In genomic region chr8:70204757-70205156, GRCm38 (mm10) we compare ENCODE assay signal across 19 mouse cellular contexts. TPM values are rescaled to one million over a fixed set of nuclear protein-coding genes. Genes with fewer than 3 reads are reported as not detected.
DNase-seq lines count a peak whose midpoint lies in the region; ATAC-seq and TF ChIP-seq lines count a peak whose summit lies in the region.
"Had no signal": no experiment of that assay in that cellular context is flagged by ENCODE, and none has a peak within 500 bp of the region (broad histone marks: within the 10 kb centered on the region; RNA-seq: fewer than 3 reads in every experiment).

No protein-coding gene starts in this region.

- TF ChIP-seq CTCF in heart, adult 2 months (IDR thresholded peaks at IDR 0.05) = no peak
- TF ChIP-seq CTCF in heart, postnatal 0 days (IDR thresholded peaks at IDR 0.05; ENCODE audit: low read depth) = no peak
- TF ChIP-seq CTCF in lung, postnatal 0 days (IDR thresholded peaks at IDR 0.05) = no peak

- ATAC-seq in heart, embryonic 13.5 days (ENCODE audit: extremely low read depth, insufficient number of reproducible peaks, low FRiP score, low TSS enrichment) = no peak
- ATAC-seq in heart, postnatal 0 days (ENCODE audit: insufficient read depth, low read depth) = peak; percentile 68
- ATAC-seq in lung, postnatal 0 days = no peak
- ATAC-seq: forebrain, embryonic 13.5 days; forebrain, postnatal 0 days; hindbrain, postnatal 0 days had no signal

- no peak for TF ChIP-seq POLR2A in heart, adult 2 months (IDR thresholded peaks at IDR 0.05; ENCODE audit: insufficient read depth, low read depth, low read length)

- peak overlapping the region; percentile 64 for H3K27ac ChIP-seq in heart, adult 2 months
- peak overlapping the region; percentile 90 for H3K27ac ChIP-seq in heart, embryonic 13.5 days (replicated peaks)
- peak overlapping the region; percentile 89 for H3K27ac ChIP-seq in heart, postnatal 0 days (ENCODE audit: low read depth)
- 0 out of 2 replicates have a peak overlapping the region, but pooled peaks have one; percentile 9 for H3K27ac ChIP-seq in lung, postnatal 0 days (ENCODE audit: low read length)
- H3K27ac ChIP-seq: embryonic facial prominence, embryonic 10.5 days; forebrain, embryonic 13.5 days; hindbrain, embryonic 13.5 days; hindbrain, postnatal 0 days had no signal

- H3K9me3 ChIP-seq in heart, embryonic 13.5 days = no peaks in the 10 kb centered on the region
- no peaks in the 10 kb centered on the region for H3K9me3 ChIP-seq in heart, postnatal 0 days (replicated peaks; ENCODE audit: control insufficient read depth, low read length)
- H3K9me3 ChIP-seq in lung, postnatal 0 days (ENCODE audit: low read length) = no peaks in the 10 kb centered on the region
- H3K9me3 ChIP-seq: embryonic facial prominence, embryonic 10.5 days; forebrain, embryonic 13.5 days; hindbrain, embryonic 13.5 days had no signal

- H3K27me3 ChIP-seq in heart, adult 2 months (ENCODE audit: control insufficient read depth, insufficient read depth, low read length) = no peaks in the 10 kb centered on the region
- H3K27me3 ChIP-seq in heart, embryonic 13.5 days (replicated peaks) = no peaks in the 10 kb centered on the region
- no peaks in the 10 kb centered on the region for H3K27me3 ChIP-seq in heart, postnatal 0 days (ENCODE audit: control insufficient read depth, insufficient read depth, low read length)
- no peaks in the 10 kb centered on the region for H3K27me3 ChIP-seq in lung, postnatal 0 days (replicated peaks; ENCODE audit: insufficient read depth, low read length)

- H3K36me3 ChIP-seq in heart, adult 2 months (ENCODE audit: control insufficient read depth, insufficient read depth, low read length) = no peaks in the 10 kb centered on the region
- H3K36me3 ChIP-seq in heart, embryonic 13.5 days = no peaks in the 10 kb centered on the region
- no peaks in the 10 kb centered on the region for H3K36me3 ChIP-seq in heart, postnatal 0 days (replicated peaks; ENCODE audit: control insufficient read depth, insufficient read depth, low read length)
- H3K36me3 ChIP-seq in lung, postnatal 0 days (ENCODE audit: insufficient read depth, low read length) = no peaks in the 10 kb centered on the region
- H3K36me3 ChIP-seq: embryonic facial prominence, embryonic 10.5 days; hindbrain, embryonic 13.5 days had no signal

- no peak for TF ChIP-seq EP300 in heart, adult 2 months (IDR thresholded peaks at IDR 0.05; ENCODE audit: insufficient read depth, low read depth, low read length)
- 0 out of 2 replicates have a peak, but pooled peaks have one; percentile 42 for TF ChIP-seq EP300 in heart, postnatal 0 days (IDR thresholded peaks at IDR 0.05; ENCODE audit: low read depth)
- no peak for TF ChIP-seq EP300 in lung, postnatal 0 days (IDR thresholded peaks at IDR 0.05)

- intact Hi-C loops in heart, adult 2 months (cut with DNase I) = no loop called here

- H3K4me3 ChIP-seq in heart, adult 2 months = no peak overlapping the region
- H3K4me3 ChIP-seq in heart, embryonic 13.5 days = no peak overlapping the region
- H3K4me3 ChIP-seq in heart, postnatal 0 days (ENCODE audit: low read depth, low read length) = no peak overlapping the region
- H3K4me3 ChIP-seq in lung, postnatal 0 days (ENCODE audit: low read depth, low read length) = no peak overlapping the region
- H3K4me3 ChIP-seq: embryonic facial prominence, embryonic 10.5 days; forebrain, embryonic 13.5 days; hindbrain, embryonic 13.5 days had no signal

- H3K79me2 ChIP-seq in heart, adult 2 months (replicated peaks; ENCODE audit: control insufficient read depth, insufficient read depth, low read length) = no peaks in the 10 kb centered on the region; the same call in 1 of the 2 replicates

- DNase-seq in heart, adult 2 months = no peak
- no peak for DNase-seq in heart, postnatal 4 days
- DNase-seq in heart, adult 9 months (ENCODE audit: low spot score in 2 of 2) = no peak
- peak; percentile 84 for DNase-seq in heart, postnatal 0 days (ENCODE audit: low spot score)
- DNase-seq in heart, adult 18-20 months = no peak
- DNase-seq in lung, postnatal 0 days (ENCODE audit: low spot score) = peak; percentile 35
- DNase-seq in lung, postnatal 25 days (ENCODE audit: low spot score) = no peak
- DNase-seq: adrenal gland, postnatal 14 days; cerebellum, adult 2 months; cerebellum, postnatal 10 days; forebrain, postnatal 0 days; gastrocnemius, postnatal 36 days; kidney, adult 11 months; kidney, adult 9 months had no signal

- no peak overlapping the region for H3K9ac ChIP-seq in heart, adult 2 months (ENCODE audit: low read depth, low read length)
- H3K9ac ChIP-seq in heart, embryonic 13.5 days = peak overlapping the region; percentile 33; the same call in 1 of the 2 replicates
- H3K9ac ChIP-seq in heart, postnatal 0 days (replicated peaks; ENCODE audit: low read depth, low read length) = peak overlapping the region; percentile 37; the same call in 1 of the 2 replicates
- no peak overlapping the region for H3K9ac ChIP-seq in lung, postnatal 0 days (replicated peaks; ENCODE audit: low read depth)
- H3K9ac ChIP-seq: forebrain, embryonic 13.5 days; forebrain, postnatal 0 days; hindbrain, embryonic 13.5 days had no signal

- H3K4me2 ChIP-seq in heart, embryonic 13.5 days = no peak overlapping the region
- no peak overlapping the region for H3K4me2 ChIP-seq in heart, postnatal 0 days (ENCODE audit: low read depth, low read length)
- H3K4me2 ChIP-seq in lung, postnatal 0 days (replicated peaks; ENCODE audit: low read depth, low read length) = no peak overlapping the region
- H3K4me2 ChIP-seq: forebrain, embryonic 13.5 days; hindbrain, embryonic 13.5 days had no signal

- peaks cover 13% of the 10 kb centered on the region for H3K4me1 ChIP-seq in heart, adult 2 months (ENCODE audit: control insufficient read depth, insufficient read depth, low read length)
- peaks cover 34% of the 10 kb centered on the region for H3K4me1 ChIP-seq in heart, embryonic 13.5 days
- H3K4me1 ChIP-seq in heart, postnatal 0 days (ENCODE audit: control insufficient read depth, insufficient read depth) = peaks cover 20% of the 10 kb centered on the region; the same call in 1 of the 2 replicates
- 0 out of 2 replicates have a peak, but pooled peaks cover 5% of the 10 kb centered on the region for H3K4me1 ChIP-seq in lung, postnatal 0 days (ENCODE audit: insufficient read depth, low read depth, low read length)

- whole genome bisulfite sequencing in heart, adult 2 months = 41% methylated on average over 1 of the region's 1 CpGs
- whole genome bisulfite sequencing in heart, embryonic 13.5 days = 40% methylated on average over 1 of the region's 1 CpGs
- 26% methylated on average over 1 of the region's 1 CpGs for WGBS in heart, postnatal 0 days
- WGBS in lung, postnatal 0 days = 44% methylated on average over 1 of the region's 1 CpGs

RNA-seq across cellular contexts. Expression of gene Slc25a42, which starts 7.3 kb away (rescaled TPM):
- 10 to 100 TPM; 49.6 to 51.6 TPM for total RNA-seq in heart, adult 2 months (2021)
- 111 and 128 TPM in 2 replicates for polyA plus RNA-seq in heart, adult 2 months (2012; rRNA removed)
- total RNA-seq in heart, postnatal 4 days (2021) = 10 to 100 TPM; 25.9 to 28.0 TPM
- polyA plus RNA-seq in heart, embryonic 13.5 days (2015; fragmentation: Nextera tagmentation; extraction: Ambion mirVana) = 8.0 and 8.3 TPM in 2 replicates
- 20.6 and 29.1 TPM in 2 replicates for total RNA-seq in heart, postnatal 0 days (2014; rRNA removed; ENCODE audit: low replicate concordance)
- polyA plus RNA-seq in heart, postnatal 0 days (2015; fragmentation: Nextera tagmentation; extraction: Ambion mirVana) = 16.5 and 19.1 TPM in 2 replicates
- total RNA-seq in heart, adult 18-20 months (2021) = 10 to 100 TPM; 53.5 to 54.8 TPM
- polyA plus RNA-seq in lung, postnatal 0 days (2015; fragmentation: Nextera tagmentation; extraction: Ambion mirVana) = 4.0 and 4.3 TPM in 2 replicates

RNA-seq across cellular contexts. Expression of gene Sugp2, which starts 29.3 kb away (rescaled TPM):
- total RNA-seq in heart, adult 2 months (2021) = 10 to 100 TPM; 34.3 to 38.0 TPM
- polyA plus RNA-seq in heart, adult 2 months (2012; rRNA removed) = 27.8 and 31.4 TPM in 2 replicates
- 10 to 100 TPM; 52.2 to 55.4 TPM for total RNA-seq in heart, postnatal 4 days (2021)
- polyA plus RNA-seq in heart, embryonic 13.5 days (2015; fragmentation: Nextera tagmentation; extraction: Ambion mirVana) = 23.2 and 24.3 TPM in 2 replicates
- 32.0 and 48.7 TPM in 2 replicates for total RNA-seq in heart, postnatal 0 days (2014; rRNA removed; ENCODE audit: low replicate concordance)
- polyA plus RNA-seq in heart, postnatal 0 days (2015; fragmentation: Nextera tagmentation; extraction: Ambion mirVana) = 14.5 and 15.5 TPM in 2 replicates
- 10 to 100 TPM; 37.3 to 39.1 TPM for total RNA-seq in heart, adult 18-20 months (2021)
- polyA plus RNA-seq in lung, postnatal 0 days (2015; fragmentation: Nextera tagmentation; extraction: Ambion mirVana) = 12.3 and 13.6 TPM in 2 replicates

RNA-seq across cellular contexts. Expression of gene Armc6, which starts 29.5 kb away (rescaled TPM):
- 1 to 10 TPM; 7.0 to 8.4 TPM for total RNA-seq in heart, adult 2 months (2021)
- polyA plus RNA-seq in heart, adult 2 months (2012; rRNA removed) = 9.4 and 16.0 TPM in 2 replicates
- total RNA-seq in heart, postnatal 4 days (2021) = 10 to 100 TPM; 10.2 to 10.6 TPM
- 20.6 and 20.7 TPM in 2 replicates for polyA plus RNA-seq in heart, embryonic 13.5 days (2015; fragmentation: Nextera tagmentation; extraction: Ambion mirVana)
- 20.1 and 26.5 TPM in 2 replicates for total RNA-seq in heart, postnatal 0 days (2014; rRNA removed; ENCODE audit: low replicate concordance)
- polyA plus RNA-seq in heart, postnatal 0 days (2015; fragmentation: Nextera tagmentation; extraction: Ambion mirVana) = 11.9 and 13.1 TPM in 2 replicates
- 1 to 10 TPM; 6.8 to 7.8 TPM for total RNA-seq in heart, adult 18-20 months (2021)
- 10.4 and 11.9 TPM in 2 replicates for polyA plus RNA-seq in lung, postnatal 0 days (2015; fragmentation: Nextera tagmentation; extraction: Ambion mirVana)

RNA-seq across cellular contexts. Expression of gene Tmem161a, which starts 32.6 kb away (rescaled TPM):
- 100 to 1,000 TPM in 1 of 2 experiments, 10 to 100 TPM in 1; 93.6 to 108 TPM for total RNA-seq in heart, adult 2 months (2021)
- polyA plus RNA-seq in heart, adult 2 months (2012; rRNA removed) = 134 and 145 TPM in 2 replicates
- total RNA-seq in heart, postnatal 4 days (2021) = 100 to 1,000 TPM; 100 to 110 TPM
- polyA plus RNA-seq in heart, embryonic 13.5 days (2015; fragmentation: Nextera tagmentation; extraction: Ambion mirVana) = 91.8 and 104 TPM in 2 replicates
- total RNA-seq in heart, postnatal 0 days (2014; rRNA removed; ENCODE audit: low replicate concordance) = 155 and 174 TPM in 2 replicates
- 120 and 132 TPM in 2 replicates for polyA plus RNA-seq in heart, postnatal 0 days (2015; fragmentation: Nextera tagmentation; extraction: Ambion mirVana)
- 100 to 1,000 TPM in 1 of 2 experiments, 10 to 100 TPM in 1; 90.1 to 101 TPM for total RNA-seq in heart, adult 18-20 months (2021)
- 45.0 and 45.8 TPM in 2 replicates for polyA plus RNA-seq in lung, postnatal 0 days (2015; fragmentation: Nextera tagmentation; extraction: Ambion mirVana)

Comparison
In these comparisons a context has a peak if more than half of its experiments do, and no peak if none do; other contexts are left out.
1. DNase-seq: peak in heart, postnatal 0 days (single experiment) and lung, postnatal 0 days (single experiment); none in heart, adult 2 months (0 of 2), heart, postnatal 4 days (single experiment), heart, adult 9 months (0 of 2), heart, adult 18-20 months (0 of 2) and lung, postnatal 25 days (single experiment).
2. H3K9ac ChIP-seq: peak in heart, embryonic 13.5 days (single experiment) and heart, postnatal 0 days (single experiment); none in heart, adult 2 months (single experiment) and lung, postnatal 0 days (single experiment).
3. H3K27ac ChIP-seq: peak in every context shown above with its lines; median percentile 90 in heart, embryonic 13.5 days; 89 in heart, postnatal 0 days; 64 in heart, adult 2 months; 9 in lung, postnatal 0 days.